Mouse (Mus musculus) liver, adult 2 months (tissue): ENCODE results near the gene Cyp2d22. TPM values are rescaled to one million over a fixed set of nuclear protein-coding genes. Genes with fewer than 3 reads are reported as not detected.

Experiments
- DNase-seq: peaks from one replicate; pipeline ENCODE4 v3.0.0-alpha.2; 2011; ENCODE audit warnings: low read depth, low spot score; ENCODE audit errors: extremely low read depth
- H3K27ac ChIP-seq: fragments of 200-500 bp; replicated peaks from 2 replicates; pipeline ENCODE4 v1.5.1; 2012; ENCODE audit warnings: low read depth, mild to moderate bottlenecking, control low read depth, inconsistent platforms, low read length; ENCODE audit not compliant: insufficient read depth
- H3K27me3 ChIP-seq: fragments of 200-500 bp; 2 replicates; pipeline ENCODE4 v1.6.1; 2012; ENCODE audit warnings: mild to moderate bottlenecking, moderate library complexity, low read length, inconsistent platforms; ENCODE audit not compliant: control insufficient read depth, insufficient read depth
- H3K36me3 ChIP-seq: fragments of 200-500 bp; 2 replicates; pipeline ENCODE4 v1.6.1; 2012; ENCODE audit warnings: low read length, inconsistent platforms; ENCODE audit not compliant: control insufficient read depth, insufficient read depth
- H3K4me1 ChIP-seq: fragments of 200-500 bp; 2 replicates; pipeline ENCODE4 v1.6.1; 2011; ENCODE audit warnings: low read length; ENCODE audit not compliant: control insufficient read depth, insufficient read depth
- H3K4me3 ChIP-seq: fragments of 200-500 bp; 2 replicates; pipeline ENCODE4 v1.5.1; 2011; ENCODE audit warnings: low read depth, mild to moderate bottlenecking, control low read depth, low read length, moderate library complexity; ENCODE audit not compliant: insufficient read depth
- H3K79me2 ChIP-seq: fragments of 200-500 bp; 2 replicates; pipeline ENCODE4 v1.6.1; 2012; ENCODE audit warnings: inconsistent platforms, mild to moderate bottlenecking, low read length, moderate library complexity; ENCODE audit not compliant: control insufficient read depth, insufficient read depth
- H3K9ac ChIP-seq: fragments of 200-500 bp; 2 replicates; pipeline ENCODE4 v1.6.1; 2012; ENCODE audit warnings: low read depth, mild to moderate bottlenecking, control low read depth, inconsistent platforms, low read length
- CTCF ChIP-seq: fragments of 200-500 bp; IDR thresholded peaks from 2 replicates; pipeline ENCODE4 v1.5.1; 2011; ENCODE audit warnings: low read depth, low read length, control low read depth
- POLR2A ChIP-seq: fragments of 200-500 bp; IDR thresholded peaks from 2 replicates; pipeline ENCODE4 v1.6.1; 2011; ENCODE audit warnings: low read length, control low read depth; ENCODE audit not compliant: insufficient read depth; ENCODE audit errors: extremely low read depth
- WGBS: fragments of 180-500 bp; shearing (Covaris S2); methylation state at CpG from one replicate; pipeline ENCODE4 v1.1.7; 2018; 5-methylcytosine and 5-hydroxymethylcytosine counted together
- polyA plus RNA-seq: library from polyadenylated mRNA; depleted of rRNA; stranded (reverse); fragments of >200 nt; gene quantifications from 2 replicates; pipeline ENCODE4 v1.2.3, GENCODE M21; 2012
- total RNA-seq: library from RNA; depleted of rRNA; stranded (reverse); fragments of >200 nt; gene quantifications from 2 replicates; pipeline ENCODE4 v1.2.3, GENCODE M21; 2014

Gene Cyp2d22
- total and polyA plus RNA-seq, 2 experiments, result 83.3 to 337 TPM

DNA sequence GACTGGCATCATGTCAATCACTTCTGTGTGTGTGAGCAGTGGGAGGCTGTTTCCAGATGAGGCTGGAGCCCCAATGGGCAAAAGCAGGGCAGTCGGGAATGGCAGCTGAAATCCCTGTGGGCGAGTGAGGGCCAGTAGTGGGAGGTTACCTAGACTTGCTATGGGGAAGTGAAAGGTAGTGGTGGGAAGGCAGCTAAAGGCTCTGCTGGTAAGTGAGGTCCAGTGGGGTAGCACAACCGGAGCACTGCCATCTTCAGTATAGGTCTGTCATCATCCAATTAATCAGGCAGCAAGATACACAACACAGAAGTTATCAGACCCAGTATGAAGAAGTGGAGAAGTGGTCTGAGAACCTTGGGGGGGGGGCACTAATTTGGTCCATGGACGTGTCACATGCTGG, 27.5 kb upstream of the Cyp2d22 start:
- Histone ChIP-seq H3K4me1 (peaks cover 24% of the 10 kb centered on the region), H3K27me3 (no peaks in the 10 kb centered on the region), H3K79me2 (peaks cover 7% of the 10 kb centered on the region; the same call in 1 of the 2 replicates), H3K36me3 (peaks cover 13% of the 10 kb centered on the region), H3K9ac (peak overlapping the region; percentile 13), H3K27ac (peak overlapping the region; percentile 80), H3K4me3 (no peak overlapping the region)
- WGBS, result 46% methylated on average over 4 of the region's 4 CpGs
- TF ChIP-seq CTCF, result no peak
- no peak for TF ChIP-seq POLR2A
- DNase-seq, result no peak

GRCm38 (mm10) chr15:82406981-82407380, 26.9 kb upstream of the Cyp2d22 start, which contains the start of gene Cyp2d10:
Gene Cyp2d10 (minus strand): TSS chr15:82407195.
- TF ChIP-seq POLR2A, result peak; percentile 91
- no peak for TF ChIP-seq CTCF
- DNase-seq, result peak; percentile 97
- Histone ChIP-seq H3K79me2 (peaks cover 7% of the 10 kb centered on the region; the same call in 1 of the 2 replicates), H3K9ac (peak within 1 kb of the TSS; percentile 97), H3K27ac (peak within 1 kb of the TSS; percentile 94), H3K4me3 (peak within 1 kb of the TSS; percentile 83), H3K4me1 (peaks cover 29% of the 10 kb centered on the region), H3K27me3 (no peaks in the 10 kb centered on the region), H3K36me3 (peaks cover 18% of the 10 kb centered on the region)
- WGBS, result 21% methylated on average over 6 of the region's 6 CpGs

GRCm38 (mm10) chr15:82404163-82404562, 24.1 kb upstream of the Cyp2d22 start:
- Histone ChIP-seq H3K4me1 (peaks cover 32% of the 10 kb centered on the region), H3K36me3 (peaks cover 18% of the 10 kb centered on the region), H3K9ac (no peak overlapping the region), H3K27ac (0 out of 2 replicates have a peak overlapping the region, but pooled peaks have one; percentile 1), H3K79me2 (peaks cover 7% of the 10 kb centered on the region; the same call in 1 of the 2 replicates), H3K4me3 (no peak overlapping the region), H3K27me3 (no peaks in the 10 kb centered on the region)
- 69% methylated on average over 3 of the region's 3 CpGs for WGBS
- TF ChIP-seq POLR2A (no peak), CTCF (no peak)
- peak; percentile 45 for DNase-seq

DNA sequence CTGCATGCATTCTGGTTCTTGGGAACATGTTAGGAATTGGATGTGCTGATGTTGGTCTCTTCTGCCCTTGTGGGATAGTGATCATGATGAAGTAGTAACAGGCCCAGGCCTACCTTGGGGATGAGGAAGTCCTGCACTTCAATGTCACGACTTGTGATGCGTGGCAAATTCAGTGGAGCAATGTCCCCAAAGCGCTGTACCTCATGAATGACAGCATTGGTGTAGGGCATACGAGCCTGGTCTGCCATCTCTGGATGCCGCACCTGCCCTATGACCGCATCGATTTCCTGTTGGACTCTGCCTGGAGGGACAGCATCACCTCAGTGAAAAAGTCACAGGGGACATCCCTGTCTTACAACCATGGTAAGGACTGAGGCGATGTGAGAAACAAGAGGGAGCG, 23.5 kb upstream of the Cyp2d22 start:
- WGBS, result 61% methylated on average over 9 of the region's 9 CpGs

GRCm38 (mm10) chr15:82402741-82403140, 22.7 kb upstream of the Cyp2d22 start:
- 91% methylated on average over 6 of the region's 6 CpGs for WGBS
- DNase-seq, result no peak
- Histone ChIP-seq H3K79me2 (peaks cover 7% of the 10 kb centered on the region; the same call in 1 of the 2 replicates), H3K9ac (no peak overlapping the region), H3K36me3 (peaks cover 18% of the 10 kb centered on the region), H3K27me3 (no peaks in the 10 kb centered on the region), H3K27ac (peak overlapping the region; percentile 70; the same call in 1 of the 2 replicates), H3K4me3 (no peak overlapping the region), H3K4me1 (peaks cover 28% of the 10 kb centered on the region)
- TF ChIP-seq POLR2A, result no peak

More for the DNA sequence above, 23.5 kb upstream of the Cyp2d22 start:
- Histone ChIP-seq H3K9ac (no peak overlapping the region; the same call in 1 of the 2 replicates), H3K79me2 (peaks cover 7% of the 10 kb centered on the region; the same call in 1 of the 2 replicates), H3K27me3 (no peaks in the 10 kb centered on the region), H3K4me3 (no peak overlapping the region), H3K36me3 (peaks cover 18% of the 10 kb centered on the region), H3K27ac (peak overlapping the region; percentile 0; the same call in 1 of the 2 replicates), H3K4me1 (peaks cover 32% of the 10 kb centered on the region)
- TF ChIP-seq CTCF, result 0 out of 2 replicates have a peak, but pooled peaks have one; percentile 3
- TF ChIP-seq POLR2A, result no peak
- DNase-seq, result peak; percentile 80

DNA sequence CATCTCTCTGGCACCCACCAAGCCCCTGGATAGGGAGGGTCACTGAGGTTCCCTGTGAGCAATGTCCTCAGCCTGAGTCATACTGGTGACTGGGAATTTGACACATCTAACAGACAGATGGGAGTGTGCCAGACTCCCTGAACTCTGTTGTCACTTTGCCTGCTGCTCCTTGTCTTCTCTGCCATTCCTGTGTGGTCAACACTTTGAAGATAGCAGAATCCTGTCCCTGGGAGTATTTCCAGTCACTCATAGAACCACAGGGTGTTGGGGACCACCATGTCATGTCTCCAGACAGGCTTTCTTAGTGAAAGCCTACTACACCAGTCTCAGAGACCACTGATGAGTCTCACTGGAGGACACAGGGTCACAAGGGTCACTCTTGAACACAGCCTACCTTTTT, 22.0 kb upstream of the Cyp2d22 start:
- H3K27ac ChIP-seq, result peak overlapping the region; percentile 70
- peaks cover 7% of the 10 kb centered on the region; the same call in 1 of the 2 replicates for H3K79me2 ChIP-seq
- TF ChIP-seq POLR2A (no peak), CTCF (no peak)
- peaks cover 18% of the 10 kb centered on the region for H3K36me3 ChIP-seq
- H3K4me3 ChIP-seq, result no peak overlapping the region
- 0 out of 2 replicates have a peak overlapping the region, but pooled peaks have one; percentile 11 for H3K9ac ChIP-seq
- peaks cover 24% of the 10 kb centered on the region; the same call in 1 of the 2 replicates for H3K4me1 ChIP-seq
- DNase-seq, result peak; percentile 54
- no peaks in the 10 kb centered on the region for H3K27me3 ChIP-seq
